Mouse (Mus musculus) hindbrain, embryonic 12.5 days (tissue): Measurements from ENCODE around the gene Tmem182. TPM values are rescaled to one million over a fixed set of nuclear protein-coding genes. Genes with fewer than 3 reads are reported as not detected.

Experiments used
- ATAC-seq: fragments of 200-750 bp; cut with Nextera tagmentation; 2 replicates; pipeline ENCODE4 v1.8.0; 2017; ENCODE audit warnings: moderate TSS enrichment; ENCODE audit not compliant: low FRiP score
- H3K27ac ChIP-seq: fragments of 300-500 bp; sonication (generic); 2 replicates; pipeline ENCODE4 v1.5.1; 2016; ENCODE audit warnings: mild to moderate bottlenecking
- H3K27me3 ChIP-seq: fragments of 300-500 bp; sonication (generic); 2 replicates; pipeline ENCODE4 v1.6.1; 2016; ENCODE audit warnings: mild to moderate bottlenecking
- H3K36me3 ChIP-seq: fragments of 300-500 bp; sonication (generic); 2 replicates; pipeline ENCODE4 v1.6.1; 2016; ENCODE audit warnings: mild to moderate bottlenecking
- H3K4me1 ChIP-seq: fragments of 300-500 bp; sonication (generic); 2 replicates; pipeline ENCODE4 v1.6.1; 2016
- H3K4me2 ChIP-seq: fragments of 300-500 bp; sonication (generic); replicated peaks from 2 replicates; pipeline ENCODE4 v1.6.1; 2016; ENCODE audit warnings: mild to moderate bottlenecking
- H3K4me3 ChIP-seq: fragments of 300-500 bp; sonication (generic); 2 replicates; pipeline ENCODE4 v1.5.1; 2016; ENCODE audit warnings: mild to moderate bottlenecking
- H3K9ac ChIP-seq: fragments of 300-500 bp; sonication (generic); 2 replicates; pipeline ENCODE4 v1.6.1; 2016; ENCODE audit warnings: mild to moderate bottlenecking, moderate library complexity
- H3K9me3 ChIP-seq: fragments of 300-500 bp; sonication (generic); replicated peaks from 2 replicates; pipeline ENCODE4 v1.6.1; 2016; ENCODE audit warnings: mild to moderate bottlenecking
- WGBS: fragments of 180-500 bp; shearing (Covaris S2); methylation state at CpG from one replicate; pipeline ENCODE4 v1.1.7; 2016; 5-methylcytosine and 5-hydroxymethylcytosine counted together
- polyA plus RNA-seq: library from polyadenylated mRNA; unstranded; fragments of >200 nt; fragmentation: Nextera tagmentation; extraction: Ambion mirVana; gene quantifications from 2 replicates; pipeline ENCODE4 v1.2.1, GENCODE M21; 2016

Gene Tmem182
- polyA plus RNA-seq, 1 experiment from 2014 or later: 0.10 TPM

- ATAC-seq: no peak
- Histone ChIP-seq H3K36me3 (no peaks in the 10 kb centered on the region), H3K4me1 (no peaks in the 10 kb centered on the region), H3K9me3 (no peaks in the 10 kb centered on the region), H3K27me3 (no peaks in the 10 kb centered on the region), H3K9ac (no peak overlapping the region), H3K27ac (no peak overlapping the region), H3K4me3 (no peak overlapping the region), H3K4me2 (no peak overlapping the region)
- 43% methylated on average over 2 of the region's 2 CpGs for WGBS
Measured at GRCm38 (mm10) chr1:40880527-40880926, 75.1 kb downstream of the Tmem182 start.

DNA sequence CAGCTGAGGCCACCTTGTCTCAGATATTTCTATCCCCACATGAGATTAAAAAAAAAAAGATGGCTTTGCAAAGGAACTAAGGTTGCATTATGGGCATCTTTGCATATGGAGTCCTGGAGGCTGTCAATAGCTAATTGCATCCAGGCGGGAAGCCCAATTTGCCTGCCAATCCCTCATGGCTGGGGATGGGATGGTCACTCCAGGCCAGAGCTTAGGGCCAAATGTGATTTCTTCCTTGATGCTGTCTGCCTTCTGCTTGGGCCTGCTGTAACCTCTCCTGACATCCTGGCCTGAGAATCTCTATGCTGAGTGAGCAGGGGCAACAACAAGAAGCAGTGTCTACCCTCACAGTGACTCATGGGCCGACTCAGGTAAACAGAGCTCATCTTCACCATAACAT lies 78.5 kb downstream of the Tmem182 start:
- Histone ChIP-seq H3K36me3 (no peaks in the 10 kb centered on the region), H3K4me2 (no peak overlapping the region), H3K4me1 (0 out of 2 replicates have a peak, but pooled peaks cover 2% of the 10 kb centered on the region), H3K9ac (no peak overlapping the region), H3K4me3 (no peak overlapping the region), H3K27me3 (no peaks in the 10 kb centered on the region), H3K27ac (no peak overlapping the region), H3K9me3 (no peaks in the 10 kb centered on the region)
- 71% methylated on average over 2 of the region's 2 CpGs for WGBS
- ATAC-seq: no peak

DNA sequence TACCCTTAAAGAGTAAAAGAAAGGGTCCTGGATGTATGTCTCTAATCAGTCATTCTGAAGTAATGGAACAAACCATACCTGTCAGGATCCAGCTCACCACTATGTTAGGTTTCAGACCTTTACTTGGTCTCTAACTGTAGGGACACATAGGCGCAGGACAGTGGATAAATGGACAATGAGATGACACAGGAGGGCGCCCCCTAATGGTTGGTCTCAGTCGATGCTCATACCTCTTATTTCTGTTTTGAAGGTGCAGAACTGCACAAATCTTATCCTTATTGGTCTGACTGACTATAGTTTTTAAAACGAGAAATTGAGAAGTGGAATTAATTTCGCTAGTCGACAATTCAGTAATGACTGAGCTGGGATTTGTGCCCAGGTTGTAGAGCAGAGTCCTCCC lies 79.5 kb downstream of the Tmem182 start:
- Histone ChIP-seq H3K27ac (no peak overlapping the region), H3K4me1 (0 out of 2 replicates have a peak, but pooled peaks cover 2% of the 10 kb centered on the region), H3K9ac (no peak overlapping the region), H3K36me3 (no peaks in the 10 kb centered on the region), H3K4me2 (no peak overlapping the region), H3K27me3 (no peaks in the 10 kb centered on the region), H3K4me3 (no peak overlapping the region), H3K9me3 (no peaks in the 10 kb centered on the region)
- WGBS: 76% methylated on average over 6 of the region's 6 CpGs
- no peak for ATAC-seq

- H3K9ac ChIP-seq: no peak overlapping the region
Measured at GRCm38 (mm10) chr1:40887673-40888072, 82.3 kb downstream of the Tmem182 start.

DNA sequence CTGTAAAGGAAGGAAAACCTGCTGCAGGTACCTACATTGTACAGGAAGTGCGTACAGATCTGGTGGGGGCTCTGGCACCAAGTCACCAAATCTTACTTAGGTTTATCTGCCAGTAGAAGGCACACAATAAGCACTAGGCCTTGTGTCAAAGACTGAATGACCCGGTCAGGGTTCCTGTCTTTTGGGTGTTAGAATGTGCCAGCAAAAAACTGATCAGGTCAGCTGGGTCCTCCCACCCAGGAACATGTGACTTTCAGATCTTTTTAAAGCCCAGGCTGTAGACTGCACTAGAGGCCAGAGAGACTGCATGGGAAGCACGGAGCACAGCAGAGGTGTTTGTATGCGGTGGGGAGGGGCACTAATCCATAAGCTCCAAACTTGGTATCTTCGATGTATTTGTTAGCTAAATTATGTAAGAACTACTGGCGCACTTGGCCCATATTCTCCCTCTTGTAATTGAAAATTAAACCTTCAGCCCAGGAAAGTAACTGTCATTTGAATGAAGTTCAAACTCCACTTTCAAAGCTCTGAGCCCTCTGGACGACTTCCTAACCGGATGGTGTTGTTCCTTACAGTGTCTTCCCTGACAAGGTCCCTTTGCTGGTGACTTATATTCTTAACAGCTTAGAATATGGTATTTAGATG lies 83.1 kb downstream of the Tmem182 start:
- no peak overlapping the region for H3K27ac ChIP-seq
- no peak overlapping the region for H3K4me2 ChIP-seq
- H3K9me3 ChIP-seq: no peaks in the 10 kb centered on the region
- no peaks in the 10 kb centered on the region for H3K36me3 ChIP-seq
- 91% methylated on average over 8 of the region's 8 CpGs for WGBS
- no peak for ATAC-seq
- H3K9ac ChIP-seq: no peak overlapping the region
- H3K4me3 ChIP-seq: no peak overlapping the region
- no peaks in the 10 kb centered on the region for H3K27me3 ChIP-seq
- H3K4me1 ChIP-seq: peaks cover 6% of the 10 kb centered on the region; the same call in 1 of the 2 replicates

More at GRCm38 (mm10) chr1:40887673-40888072, 82.3 kb downstream of the Tmem182 start:
- Histone ChIP-seq H3K4me2 (peak overlapping the region; percentile 19; the same call in 1 of the 2 replicates), H3K4me3 (no peak overlapping the region), H3K27me3 (no peaks in the 10 kb centered on the region), H3K4me1 (peaks cover 6% of the 10 kb centered on the region; the same call in 1 of the 2 replicates), H3K36me3 (no peaks in the 10 kb centered on the region), H3K9me3 (no peaks in the 10 kb centered on the region), H3K27ac (no peak overlapping the region)
- WGBS: 41% methylated on average over 12 of the region's 12 CpGs
- ATAC-seq: peak; percentile 60; the same call in 1 of the 2 replicates

- 90% methylated on average over 14 of the region's 14 CpGs for WGBS
Measured at GRCm38 (mm10) chr1:40889617-40890016, 84.2 kb downstream of the Tmem182 start.

DNA sequence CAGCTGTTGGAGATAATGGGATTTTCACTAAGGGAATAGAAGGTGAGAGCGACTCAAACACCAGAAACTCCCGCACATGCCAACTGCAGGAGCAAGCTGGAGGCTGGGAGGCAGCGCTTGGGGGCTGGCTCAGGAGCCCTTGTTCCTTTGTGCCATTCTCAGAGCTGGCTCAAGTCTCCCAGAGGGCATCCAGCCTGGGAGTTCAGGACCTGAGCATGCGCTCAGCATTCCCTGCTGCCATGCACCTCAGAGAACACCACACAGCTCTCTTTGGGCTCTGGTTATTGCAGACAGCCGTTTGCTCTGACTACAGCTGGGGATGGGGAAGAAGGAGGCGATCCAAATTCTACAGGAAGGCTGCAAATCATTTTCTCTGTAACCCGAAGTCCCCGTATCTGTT lies 84.8 kb downstream of the Tmem182 start:
- H3K27me3 ChIP-seq: no peaks in the 10 kb centered on the region
- H3K4me2 ChIP-seq: no peak overlapping the region
- no peaks in the 10 kb centered on the region for H3K36me3 ChIP-seq
- no peak for ATAC-seq
- 61% methylated on average over 8 of the region's 8 CpGs for WGBS
- no peak overlapping the region for H3K9ac ChIP-seq
- H3K4me1 ChIP-seq: peaks cover 6% of the 10 kb centered on the region; the same call in 1 of the 2 replicates
- H3K27ac ChIP-seq: no peak overlapping the region
- no peaks in the 10 kb centered on the region for H3K9me3 ChIP-seq
- H3K4me3 ChIP-seq: no peak overlapping the region

More at GRCm38 (mm10) chr1:40889617-40890016, 84.2 kb downstream of the Tmem182 start:
- H3K9me3 ChIP-seq: no peaks in the 10 kb centered on the region
- H3K4me1 ChIP-seq: peaks cover 6% of the 10 kb centered on the region; the same call in 1 of the 2 replicates
- H3K9ac ChIP-seq: no peak overlapping the region
- no peaks in the 10 kb centered on the region for H3K36me3 ChIP-seq
- no peak overlapping the region for H3K27ac ChIP-seq
- no peaks in the 10 kb centered on the region for H3K27me3 ChIP-seq
- no peak for ATAC-seq
- no peak overlapping the region for H3K4me2 ChIP-seq
- no peak overlapping the region for H3K4me3 ChIP-seq

DNA sequence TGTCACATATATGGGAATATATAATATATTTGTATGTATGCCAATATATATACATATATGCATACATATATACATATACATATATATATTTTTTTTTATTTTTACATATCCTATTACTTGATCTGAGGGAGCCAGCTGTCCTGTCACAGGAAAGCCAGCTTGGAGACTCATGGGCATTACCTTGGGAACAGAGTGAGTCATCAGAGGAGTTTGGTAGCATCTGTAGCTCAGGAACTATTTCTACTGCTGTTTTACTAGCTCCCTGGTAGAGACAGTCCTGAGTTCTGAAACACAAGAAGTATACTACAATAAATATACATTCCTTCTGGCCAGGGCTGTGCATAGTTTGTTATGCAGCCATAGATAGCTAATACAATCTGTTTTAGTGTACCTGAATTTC lies 98.3 kb downstream of the Tmem182 start:
- H3K4me3 ChIP-seq: no peak overlapping the region
- H3K9me3 ChIP-seq: no peaks in the 10 kb centered on the region
- no peaks in the 10 kb centered on the region for H3K4me1 ChIP-seq
- no peaks in the 10 kb centered on the region for H3K36me3 ChIP-seq
- H3K27ac ChIP-seq: no peak overlapping the region
- no peak overlapping the region for H3K4me2 ChIP-seq
- no peaks in the 10 kb centered on the region for H3K27me3 ChIP-seq
- no peak for ATAC-seq
- H3K9ac ChIP-seq: no peak overlapping the region

Other genes starting within 250 kb of the Tmem182 start
- 0.26 TPM in 1 of 2 replicates, not detected in the other for gene Slc9a4, start 225.5 kb upstream of the Tmem182 start, polyA plus RNA-seq
- 0.13 and 0.16 TPM in 2 replicates for gene Slc9a2, start 125.0 kb upstream of the Tmem182 start, polyA plus RNA-seq
- 4.7 and 5.0 TPM in 2 replicates for gene Mfsd9, start 14.9 kb upstream of the Tmem182 start, polyA plus RNA-seq